Mouse (Mus musculus) spleen, postnatal 36 days (tissue): Measurements from ENCODE around the gene Hspb7.
A peak's percentile ranks its signal among the peaks of the same experiment; 100 is the strongest.

ENCODE experiments used
- DNase-seq, 2 experiments: peaks; one replicate each; pipeline ENCODE4 v3.0.0; 2022; ENCODE audit warnings: low spot score in 2 of 2, mixed read lengths in 1 of 2

The Hspb7 gene

DNA sequence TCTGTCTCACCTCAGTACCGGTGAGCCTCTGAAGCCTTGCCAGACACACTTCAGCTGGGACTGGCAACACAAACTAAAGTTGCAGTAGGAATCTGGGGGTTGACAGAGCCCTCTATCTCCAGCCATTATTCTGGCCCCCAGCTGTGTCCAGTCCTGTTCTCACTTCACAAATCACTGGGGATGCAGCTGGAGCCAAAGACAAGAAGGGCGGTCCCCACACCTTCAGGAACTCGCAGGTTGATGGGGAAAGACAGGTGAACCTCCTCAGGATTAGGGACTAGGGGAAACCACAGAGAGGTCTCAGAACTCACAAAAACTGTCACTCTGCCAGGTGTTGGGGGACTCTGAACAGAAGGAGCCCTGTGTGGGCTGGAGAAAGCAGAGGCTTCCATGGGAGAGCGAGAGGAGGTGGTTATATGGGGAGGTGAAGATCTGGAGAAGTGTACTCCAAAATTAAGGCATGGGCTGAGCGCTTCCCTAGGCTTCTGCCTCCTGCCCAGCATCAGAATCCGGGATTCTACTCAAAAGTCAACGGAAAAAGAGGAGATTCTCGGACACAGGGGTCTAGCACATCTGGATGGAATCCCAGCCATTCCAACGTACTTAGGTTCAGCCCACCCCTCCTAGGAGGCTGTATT is at the start of gene Hspb7:
Gene Hspb7 (plus strand): TSS at position 588 of the 638 bp plus-strand sequence.
- no peak for DNase-seq

DNA sequence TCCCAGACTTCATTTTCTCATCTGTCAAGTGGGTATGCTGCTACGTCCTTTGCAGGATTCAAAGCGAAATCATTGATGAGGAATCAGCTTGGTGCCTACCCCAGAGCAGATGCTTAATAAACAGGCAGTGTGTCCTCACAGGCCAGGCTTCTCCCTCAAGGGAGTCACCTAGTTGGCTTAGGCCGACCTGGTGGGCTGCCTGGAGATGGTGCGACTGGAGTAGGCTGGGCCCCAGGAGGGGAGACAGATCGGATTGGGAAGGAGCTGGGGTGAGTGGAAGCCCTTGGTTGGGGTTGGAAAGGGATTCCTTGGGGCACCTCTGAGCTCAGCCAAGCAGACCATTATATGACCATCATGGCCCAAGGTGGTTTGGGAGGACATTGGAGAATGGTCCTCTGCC is 48.2 kb upstream of the Hspb7 start:
- DNase-seq: no peak

DNA sequence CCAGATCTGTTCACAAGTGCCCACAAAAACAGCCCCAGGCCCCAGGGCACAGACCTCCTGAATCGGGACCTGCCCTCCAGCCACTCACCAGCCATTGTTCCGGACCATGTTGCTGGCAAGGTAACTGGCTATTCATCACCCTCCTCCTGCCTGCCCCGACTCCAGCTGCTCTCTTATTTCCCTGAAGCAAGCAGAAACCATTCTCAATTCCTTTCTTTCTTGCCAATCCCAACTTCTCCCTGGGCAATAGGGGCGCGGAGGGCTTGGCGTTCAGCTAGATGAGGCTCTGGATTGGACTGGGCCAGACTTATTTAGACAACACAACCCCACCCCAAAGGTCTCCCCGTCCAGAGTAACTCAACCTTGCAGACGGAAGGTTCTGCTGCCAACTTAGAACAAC is 40.9 kb upstream of the Hspb7 start:
- DNase-seq: no peak

DNA sequence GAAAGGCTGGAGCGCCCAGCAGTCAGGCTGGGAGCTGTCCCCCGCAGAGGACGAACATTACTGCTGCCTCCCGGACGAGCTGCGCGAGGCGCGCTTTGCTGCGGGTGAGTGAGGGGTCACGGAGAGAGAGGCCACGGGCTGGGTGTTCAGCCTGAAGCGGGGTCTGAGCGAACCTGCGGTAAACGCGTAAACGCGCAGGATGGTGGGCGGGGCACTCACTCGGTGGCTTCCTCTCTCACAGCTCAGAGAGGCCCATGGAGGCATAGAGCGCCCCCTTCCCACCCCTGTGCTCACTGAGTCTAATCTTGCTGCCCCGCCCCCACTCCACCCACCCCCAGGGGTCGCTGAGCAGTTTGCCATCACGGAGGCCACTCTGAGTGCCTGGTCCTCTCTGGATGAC is 38.2 kb upstream of the Hspb7 start:
- DNase-seq: no peak

DNA sequence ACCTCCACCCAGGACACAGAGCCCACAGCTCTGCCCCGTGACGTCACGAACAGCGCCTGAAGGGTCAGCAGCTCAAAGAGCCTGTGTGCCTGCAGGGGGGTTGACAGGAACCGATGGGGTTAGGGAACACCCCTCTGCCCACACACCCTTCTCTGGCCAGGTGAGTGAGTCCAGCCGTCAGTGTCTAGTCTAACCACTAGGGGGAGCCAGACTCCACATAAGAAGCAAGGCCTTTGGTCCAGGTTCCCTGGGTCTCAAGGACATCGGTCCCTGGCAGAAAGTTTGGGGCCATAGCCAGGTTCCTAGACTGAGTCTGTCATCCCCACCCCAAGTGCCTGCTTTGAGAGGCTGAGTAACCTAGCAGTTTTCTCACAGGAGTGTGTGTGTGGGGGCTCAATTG is 35.3 kb upstream of the Hspb7 start:
- DNase-seq: peak; percentile 29 to 41

GRCm38 (mm10) chr4:141386150-141386549 is 34.4 kb upstream of the Hspb7 start:
- DNase-seq: no peak

- peak; percentile 39 to 54 for DNase-seq
Measured at GRCm38 (mm10) chr4:141387093-141387784, 33.3 kb upstream of the Hspb7 start.

- no peak for DNase-seq
Measured at GRCm38 (mm10) chr4:141387933-141388332, 32.6 kb upstream of the Hspb7 start.

DNA sequence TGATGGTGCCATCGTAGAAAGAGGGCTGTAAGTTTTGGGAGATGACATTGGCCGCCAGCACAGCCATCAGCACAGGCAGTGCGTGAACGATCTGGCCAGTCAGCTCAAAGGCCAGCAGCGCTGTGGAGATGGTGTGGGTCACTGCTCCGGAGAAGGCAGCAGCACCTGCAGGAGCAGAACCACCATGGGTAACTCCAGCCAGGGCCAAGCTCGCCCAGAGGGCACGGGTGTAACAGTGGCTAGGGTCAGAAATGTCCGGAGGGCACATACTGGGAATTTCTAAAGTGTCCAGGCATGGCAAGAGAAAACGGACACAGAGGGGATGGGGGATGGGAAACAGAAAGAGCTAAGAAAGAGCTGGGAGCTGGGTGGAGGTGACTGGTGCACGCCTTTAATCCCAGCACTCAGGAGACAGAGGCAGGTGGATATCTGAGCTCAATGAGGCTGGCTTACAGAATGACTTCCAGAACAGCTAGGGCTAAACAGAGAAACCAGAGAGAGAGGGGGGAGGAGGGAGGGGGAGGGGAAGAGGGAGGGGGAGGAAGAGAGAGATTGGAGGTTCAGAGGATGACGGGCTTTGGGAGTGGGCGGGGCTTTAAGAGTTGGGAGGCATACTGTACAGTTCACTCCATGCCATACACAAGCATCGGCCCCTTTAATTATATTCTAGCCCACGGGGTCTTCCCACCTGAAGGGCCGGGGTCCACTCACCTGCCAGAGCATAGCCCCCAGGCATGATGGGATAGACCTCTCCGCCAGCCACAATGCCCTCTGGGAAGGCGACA is 31.0 kb upstream of the Hspb7 start:
- no peak for DNase-seq

DNA sequence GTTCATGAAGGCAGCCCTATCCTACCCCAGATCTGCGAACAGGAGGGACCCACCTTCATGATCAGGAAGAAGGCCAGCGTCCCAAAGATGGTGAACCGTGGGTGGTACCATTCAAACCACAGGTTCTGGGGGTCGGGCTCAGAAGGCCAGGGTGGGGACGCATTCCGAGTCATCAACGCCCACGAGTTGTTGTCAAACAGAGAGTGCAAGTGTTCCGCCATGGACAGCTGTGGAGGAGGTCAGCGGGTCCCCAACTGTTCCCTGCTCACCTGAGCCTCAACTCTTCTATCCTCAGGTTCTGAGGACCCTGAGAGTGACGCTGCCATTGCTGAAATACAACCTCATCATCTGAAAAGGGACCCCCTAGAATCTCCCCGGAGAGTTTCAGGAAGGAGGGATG is 29.3 kb upstream of the Hspb7 start:
- DNase-seq: no peak

- no peak for DNase-seq
Measured at GRCm38 (mm10) chr4:141394751-141395150, 25.8 kb upstream of the Hspb7 start.

DNA sequence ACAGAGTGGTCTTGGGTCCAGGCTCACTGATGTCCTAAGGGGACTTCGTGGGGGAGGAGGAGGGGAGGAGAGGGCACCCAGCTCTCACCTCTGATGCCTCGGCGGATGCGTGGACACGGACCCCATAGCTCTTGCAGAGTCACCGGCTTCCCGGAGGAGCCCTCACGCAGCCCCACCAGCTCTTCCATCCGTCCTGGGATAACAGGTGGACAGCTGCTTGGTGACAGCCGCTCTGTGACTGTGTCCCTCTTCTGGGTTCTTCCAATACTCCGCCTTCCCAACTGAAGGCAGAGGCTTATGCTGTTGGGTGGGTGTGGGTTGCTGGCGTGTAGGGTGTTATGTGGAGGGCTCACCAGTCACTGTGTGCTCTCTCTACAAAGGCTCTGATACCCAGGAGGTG is 22.7 kb upstream of the Hspb7 start:
- no peak for DNase-seq

DNA sequence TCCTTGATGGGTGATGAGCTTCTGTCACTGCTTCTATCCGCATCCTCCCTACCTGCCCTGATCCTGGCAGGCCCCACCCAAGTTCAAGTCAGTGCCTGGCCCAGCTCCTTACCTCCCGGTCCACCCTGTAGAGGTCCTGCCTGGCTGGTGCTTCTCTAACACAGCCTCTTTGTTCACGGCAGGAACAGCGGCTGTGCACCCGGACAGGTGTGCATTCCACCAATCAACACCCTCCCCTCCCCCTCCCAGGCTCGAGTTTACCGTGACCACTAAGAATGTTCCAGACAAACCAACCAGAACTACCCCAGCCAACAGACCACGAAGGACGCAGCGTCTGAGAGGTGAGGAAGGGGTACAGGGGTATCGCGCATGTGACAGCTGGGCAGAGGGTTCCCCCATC is 22.0 kb upstream of the Hspb7 start, which contains the start of gene Clcnka:
Gene Clcnka (minus strand): TSS at position 180 of the 400 bp plus-strand sequence.
- no peak for DNase-seq

DNA sequence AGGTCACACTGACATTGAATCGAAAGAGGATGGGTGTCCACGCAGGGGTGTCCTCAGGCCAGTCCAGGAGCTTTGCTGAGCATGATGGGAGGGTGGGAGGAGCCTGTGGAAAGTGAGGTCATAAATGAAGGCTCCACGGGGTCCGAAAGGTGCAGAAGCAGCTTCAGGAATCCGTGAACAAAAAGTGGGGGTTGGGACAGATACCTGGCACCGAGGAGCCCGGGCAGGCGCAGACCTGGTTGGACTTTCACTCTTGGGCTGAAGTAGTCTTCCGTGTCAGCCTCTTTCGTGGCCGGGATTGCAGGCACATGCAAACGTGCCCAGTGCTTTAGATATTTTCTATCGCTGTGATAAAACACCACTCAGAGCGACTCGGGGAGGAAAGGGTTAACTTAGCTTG is 20.4 kb upstream of the Hspb7 start:
- DNase-seq: no peak

DNA sequence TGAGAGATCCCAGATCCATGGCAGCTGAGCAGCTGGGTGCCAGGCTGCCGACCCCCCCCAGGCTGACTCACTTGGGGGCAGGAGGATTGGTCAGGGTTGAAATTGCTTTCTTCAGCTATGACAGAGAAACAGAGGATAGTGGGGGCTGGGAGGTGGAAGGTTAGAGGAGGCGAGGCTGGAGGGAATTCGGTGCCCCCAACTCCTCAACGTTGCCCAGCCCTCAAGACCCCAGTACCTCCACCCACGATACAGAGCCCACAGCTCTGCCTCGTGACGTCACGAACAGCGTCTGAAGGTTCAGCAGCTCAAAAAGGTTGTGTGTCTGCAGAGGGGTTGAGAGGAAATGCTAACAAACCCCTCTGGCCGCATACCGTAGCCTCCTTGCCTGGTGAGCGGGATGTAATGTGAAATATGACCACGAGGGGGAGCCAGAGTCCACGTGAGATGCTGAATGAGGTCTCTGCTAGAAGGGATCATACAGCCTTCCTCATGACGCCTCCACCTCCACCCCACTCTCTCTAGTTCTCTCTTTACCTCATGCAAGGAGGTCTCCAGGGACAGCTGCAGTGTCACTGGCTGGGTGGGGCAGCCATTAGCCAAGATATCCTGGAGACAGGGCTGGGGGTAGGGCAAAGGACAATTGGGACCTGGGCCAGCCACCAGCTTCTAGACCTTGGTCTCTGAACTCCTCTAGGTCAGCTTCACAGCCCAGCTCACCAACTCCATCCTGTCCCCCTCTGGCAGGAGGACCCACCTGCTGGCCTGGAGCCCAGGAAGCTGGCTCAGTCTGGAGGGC is 15.9 kb upstream of the Hspb7 start:
- DNase-seq: peak; percentile 71 to 73

DNA sequence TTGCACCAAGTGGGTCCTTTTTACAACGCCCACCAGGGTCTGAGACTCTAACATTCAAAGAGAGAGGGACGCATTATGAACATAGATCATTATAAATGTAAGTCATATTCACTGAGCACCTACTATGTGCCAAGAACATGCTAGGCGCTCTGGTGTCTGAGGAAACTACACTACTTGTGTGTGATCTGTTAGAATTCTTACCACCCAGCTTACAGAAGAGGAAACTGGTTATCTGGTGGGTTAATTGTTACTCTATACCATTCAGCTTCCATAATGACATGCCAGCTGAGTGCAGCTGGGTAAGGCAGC is 15.3 kb upstream of the Hspb7 start:
- no peak for DNase-seq

- no peak for DNase-seq
Measured at GRCm38 (mm10) chr4:141406516-141407299, 13.9 kb upstream of the Hspb7 start.

GRCm38 (mm10) chr4:141408577-141408976 is 12.0 kb upstream of the Hspb7 start:
- DNase-seq: no peak

- no peak for DNase-seq
Measured at GRCm38 (mm10) chr4:141411430-141411992, 9.1 kb upstream of the Hspb7 start.

- DNase-seq: no peak
Measured at GRCm38 (mm10) chr4:141415924-141416323, 4.7 kb upstream of the Hspb7 start, which contains the start of gene Clcnkb. TSS of gene Clcnkb (minus strand) at chr4:141416014.
